In the genomic region with DNA sequence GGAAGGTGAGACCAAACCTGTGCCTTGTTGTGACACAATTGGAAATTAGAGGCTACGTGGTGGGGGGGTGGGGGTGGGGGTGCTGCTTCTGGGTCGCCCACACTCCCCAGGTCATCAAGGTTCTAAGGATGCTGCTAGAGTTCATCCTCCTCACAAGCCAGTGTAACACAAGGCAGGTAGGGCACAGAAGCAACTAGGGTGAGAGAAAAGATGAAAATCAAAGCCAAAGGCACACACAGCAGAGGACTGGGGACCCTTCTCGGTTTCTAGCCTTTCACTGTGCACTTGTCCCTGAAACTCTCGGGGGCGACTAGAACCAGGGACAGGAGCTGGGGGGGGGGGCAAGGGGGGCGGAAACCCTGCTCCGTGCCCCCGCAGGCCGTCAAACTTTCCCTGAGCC, we compare ENCODE assay signal across 8 mouse cellular contexts. TPM values are rescaled to one million over a fixed set of nuclear protein-coding genes. Genes with fewer than 3 reads are reported as not detected.
DNase-seq lines count a peak whose midpoint lies in the region; ATAC-seq and TF ChIP-seq lines count a peak whose summit lies in the region.

No protein-coding gene starts in this region.

- no peak for DNase-seq in lung, adult 18-20 months
- no peak for DNase-seq in limb, embryonic 14.5 days (ENCODE audit: low spot score)
- no peak for DNase-seq in thymus, postnatal 36 days
- no peak for DNase-seq in embryo, embryonic 11 days
- no peak for DNase-seq in layer of hippocampus, adult 18-20 months (ENCODE audit: low spot score in 2 of 2)

- peaks cover 8% of the 10 kb centered on the region; the same call in 1 of the 2 replicates for H3K27me3 ChIP-seq in lung, embryonic 16.5 days (ENCODE audit: control insufficient read depth, insufficient read depth, low read depth, low read length)
- peaks cover 3% of the 10 kb centered on the region for H3K27me3 ChIP-seq in forebrain, embryonic 16.5 days (replicated peaks; ENCODE audit: control insufficient read depth, insufficient read depth, low read length)
- no peaks in the 10 kb centered on the region for H3K27me3 ChIP-seq in limb, embryonic 14.5 days (ENCODE audit: control insufficient read depth, insufficient read depth, low read length)
- peaks cover 5% of the 10 kb centered on the region for H3K27me3 ChIP-seq in small intestine, adult 2 months (ENCODE audit: control insufficient read depth, insufficient read depth, low read length)

- 8% methylated on average over 8 of the region's 9 CpGs for WGBS in lung, embryonic 16.5 days
- 18% methylated on average over 9 of the region's 9 CpGs for WGBS in forebrain, embryonic 16.5 days
- 25% methylated on average over 5 of the region's 9 CpGs for WGBS in limb, embryonic 14.5 days
- 14% methylated on average over 9 of the region's 9 CpGs for WGBS in small intestine, adult 2 months

- no peak for TF ChIP-seq CTCF in small intestine, adult 2 months (IDR thresholded peaks at IDR 0.05; ENCODE audit: extremely low read depth, insufficient read length, insufficient replicate concordance, low read depth, low read length)

- no peak for ATAC-seq in lung, embryonic 16.5 days (ENCODE audit: low read depth)
- 0 out of 2 replicates have a peak, but pooled peaks have one; percentile 0 for ATAC-seq in forebrain, embryonic 16.5 days
- no peak for ATAC-seq in limb, embryonic 14.5 days (ENCODE audit: low FRiP score, low read depth)

- H3K9ac ChIP-seq in lung, embryonic 16.5 days (ENCODE audit: low read length), result peak overlapping the region; percentile 45
- peak overlapping the region; percentile 62 for H3K9ac ChIP-seq in forebrain, embryonic 16.5 days (replicated peaks; ENCODE audit: low read depth, low read length)
- H3K9ac ChIP-seq in limb, embryonic 14.5 days (ENCODE audit: low read depth, low read length, severe bottlenecking), result peak overlapping the region; percentile 40

- H3K27ac ChIP-seq in lung, embryonic 16.5 days (ENCODE audit: low read length), result peak overlapping the region; percentile 31; the same call in 1 of the 2 replicates
- H3K27ac ChIP-seq in forebrain, embryonic 16.5 days (ENCODE audit: low read length), result peak overlapping the region; percentile 79
- H3K27ac ChIP-seq in limb, embryonic 14.5 days (replicated peaks; ENCODE audit: low read depth, low read length), result peak overlapping the region; percentile 55; the same call in 1 of the 2 replicates
- H3K27ac ChIP-seq in small intestine, adult 2 months (ENCODE audit: insufficient read depth, low read depth, low read length), result no peak overlapping the region

- H3K9me3 ChIP-seq in lung, embryonic 16.5 days (ENCODE audit: control insufficient read depth, low read length), result no peaks in the 10 kb centered on the region
- no peaks in the 10 kb centered on the region for H3K9me3 ChIP-seq in forebrain, embryonic 16.5 days (ENCODE audit: control insufficient read depth, low read length)
- no peaks in the 10 kb centered on the region for H3K9me3 ChIP-seq in limb, embryonic 14.5 days (ENCODE audit: control insufficient read depth, low read length)

- peak overlapping the region; percentile 66 for H3K4me2 ChIP-seq in lung, embryonic 16.5 days (ENCODE audit: low read depth, low read length)
- peak overlapping the region; percentile 74 for H3K4me2 ChIP-seq in forebrain, embryonic 16.5 days (ENCODE audit: low read length)
- peak overlapping the region; percentile 58 for H3K4me2 ChIP-seq in limb, embryonic 14.5 days (replicated peaks; ENCODE audit: low read depth, low read length, severe bottlenecking)

- peaks cover 7% of the 10 kb centered on the region for H3K4me1 ChIP-seq in lung, embryonic 16.5 days (replicated peaks; ENCODE audit: control insufficient read depth, insufficient read depth, low read length)
- H3K4me1 ChIP-seq in forebrain, embryonic 16.5 days (replicated peaks; ENCODE audit: control insufficient read depth, insufficient read depth, low read length), result peaks cover 7% of the 10 kb centered on the region
- H3K4me1 ChIP-seq in limb, embryonic 14.5 days (ENCODE audit: control insufficient read depth, insufficient read depth, low read length), result peaks cover 8% of the 10 kb centered on the region; the same call in 1 of the 2 replicates
- no peaks in the 10 kb centered on the region; the same call in none of the 2 replicates for H3K4me1 ChIP-seq in small intestine, adult 2 months (ENCODE audit: control insufficient read depth, insufficient read depth, insufficient read length, low read length)

- H3K36me3 ChIP-seq in lung, embryonic 16.5 days (ENCODE audit: control insufficient read depth, insufficient read depth, low read length), result no peaks in the 10 kb centered on the region
- H3K36me3 ChIP-seq in forebrain, embryonic 16.5 days (ENCODE audit: control insufficient read depth, insufficient read depth), result no peaks in the 10 kb centered on the region
- H3K36me3 ChIP-seq in limb, embryonic 14.5 days (ENCODE audit: control insufficient read depth, insufficient read depth, low read length), result no peaks in the 10 kb centered on the region
- H3K36me3 ChIP-seq in small intestine, adult 2 months (ENCODE audit: control insufficient read depth, insufficient read depth, low read length), result no peaks in the 10 kb centered on the region

- peak overlapping the region; percentile 38 for H3K4me3 ChIP-seq in lung, embryonic 16.5 days (ENCODE audit: low read length)
- peak overlapping the region; percentile 49 for H3K4me3 ChIP-seq in forebrain, embryonic 16.5 days (replicated peaks; ENCODE audit: low read length)
- H3K4me3 ChIP-seq in limb, embryonic 14.5 days (replicated peaks; ENCODE audit: low read length), result peak overlapping the region; percentile 36
- peak overlapping the region; percentile 33 for H3K4me3 ChIP-seq in small intestine, adult 2 months (ENCODE audit: low read depth, low read length)

- TF ChIP-seq POLR2A in limb, embryonic 14.5 days (IDR thresholded peaks at IDR 0.05; ENCODE audit: borderline replicate concordance, extremely low read depth, insufficient read depth, insufficient read length), result no peak
- no peak for TF ChIP-seq POLR2A in small intestine, adult 2 months (IDR thresholded peaks at IDR 0.05; ENCODE audit: low read depth, low read length)

RNA-seq across cellular contexts. Expression of a gene that starts 4.6 kb away (rescaled TPM):
- polyA plus RNA-seq in lung, embryonic 16.5 days (2015; fragmentation: Nextera tagmentation; extraction: Ambion mirVana), result 9.1 and 10.9 TPM in 2 replicates
- polyA plus RNA-seq in forebrain, embryonic 16.5 days (2015; fragmentation: Nextera tagmentation; extraction: Ambion mirVana), result 3.8 and 4.7 TPM in 2 replicates
- polyA plus RNA-seq in limb, embryonic 14.5 days (2012; rRNA removed), result 7.1 and 9.1 TPM in 2 replicates
- polyA plus RNA-seq in limb, embryonic 14.5 days (2014; fragmentation: Nextera tagmentation; extraction: Ambion mirVana), result 8.0 and 9.6 TPM in 2 replicates
- 4.0 and 11.1 TPM in 2 replicates for polyA plus RNA-seq in small intestine, adult 2 months (2012; rRNA removed)
- total RNA-seq in layer of hippocampus, adult 18-20 months (2021), result 10 to 100 TPM; 15.2 to 16.4 TPM

RNA-seq across cellular contexts. Expression of a gene that starts 28.5 kb away (rescaled TPM):
- polyA plus RNA-seq in lung, embryonic 16.5 days (2015; fragmentation: Nextera tagmentation; extraction: Ambion mirVana), result 7.5 and 7.7 TPM in 2 replicates
- polyA plus RNA-seq in forebrain, embryonic 16.5 days (2015; fragmentation: Nextera tagmentation; extraction: Ambion mirVana), result 0.41 and 0.47 TPM in 2 replicates
- polyA plus RNA-seq in limb, embryonic 14.5 days (2012; rRNA removed), result 3.0 and 3.7 TPM in 2 replicates
- 1.8 and 1.9 TPM in 2 replicates for polyA plus RNA-seq in limb, embryonic 14.5 days (2014; fragmentation: Nextera tagmentation; extraction: Ambion mirVana)
- 105 and 170 TPM in 2 replicates for polyA plus RNA-seq in small intestine, adult 2 months (2012; rRNA removed)
- under 1 TPM; 0.53 to 0.77 TPM for total RNA-seq in layer of hippocampus, adult 18-20 months (2021)

RNA-seq across cellular contexts. Expression of a gene that starts 58.4 kb away (rescaled TPM):
- polyA plus RNA-seq in lung, embryonic 16.5 days (2015; fragmentation: Nextera tagmentation; extraction: Ambion mirVana), result 51.8 and 56.1 TPM in 2 replicates
- 50.8 and 56.9 TPM in 2 replicates for polyA plus RNA-seq in forebrain, embryonic 16.5 days (2015; fragmentation: Nextera tagmentation; extraction: Ambion mirVana)
- polyA plus RNA-seq in limb, embryonic 14.5 days (2012; rRNA removed), result 28.2 and 30.8 TPM in 2 replicates
- 72.0 and 74.3 TPM in 2 replicates for polyA plus RNA-seq in limb, embryonic 14.5 days (2014; fragmentation: Nextera tagmentation; extraction: Ambion mirVana)
- polyA plus RNA-seq in small intestine, adult 2 months (2012; rRNA removed), result 6.2 and 11.7 TPM in 2 replicates
- 10 to 100 TPM; 33.6 to 39.2 TPM for total RNA-seq in layer of hippocampus, adult 18-20 months (2021)

Comparison
In these comparisons a context has a peak if more than half of its experiments do, and no peak if none do; other contexts are left out.
1. RNA of a gene that starts 28.5 kb away (polyA plus RNA-seq): 105 to 170 TPM in small intestine, adult 2 months; 7.5 to 7.7 TPM in lung, embryonic 16.5 days, 1.8 to 3.7 TPM in limb, embryonic 14.5 days and 0.41 to 0.47 TPM in forebrain, embryonic 16.5 days; every median in the first group is over 10 times any median in the second.
2. Peak in every context shown above with its lines, with median percentiles within 50 percentile points of each other: H3K4me2 ChIP-seq, H3K4me3 ChIP-seq and H3K9ac ChIP-seq.